Mouse (Mus musculus) induced T-regulatory cell, adult 2 months (primary cell): Measurements from ENCODE around the gene Slc16a2.
"Not testable (repeated sequence)": the region's sequence is repeated elsewhere in the genome, so short reads cannot be mapped to it uniquely, and the experiment has no call there.

ENCODE experiments used
- DNase-seq: peaks from one replicate; pipeline ENCODE4 v3.0.0-alpha.2; 2012; ENCODE audit warnings: low read depth

The Slc16a2 gene

DNA sequence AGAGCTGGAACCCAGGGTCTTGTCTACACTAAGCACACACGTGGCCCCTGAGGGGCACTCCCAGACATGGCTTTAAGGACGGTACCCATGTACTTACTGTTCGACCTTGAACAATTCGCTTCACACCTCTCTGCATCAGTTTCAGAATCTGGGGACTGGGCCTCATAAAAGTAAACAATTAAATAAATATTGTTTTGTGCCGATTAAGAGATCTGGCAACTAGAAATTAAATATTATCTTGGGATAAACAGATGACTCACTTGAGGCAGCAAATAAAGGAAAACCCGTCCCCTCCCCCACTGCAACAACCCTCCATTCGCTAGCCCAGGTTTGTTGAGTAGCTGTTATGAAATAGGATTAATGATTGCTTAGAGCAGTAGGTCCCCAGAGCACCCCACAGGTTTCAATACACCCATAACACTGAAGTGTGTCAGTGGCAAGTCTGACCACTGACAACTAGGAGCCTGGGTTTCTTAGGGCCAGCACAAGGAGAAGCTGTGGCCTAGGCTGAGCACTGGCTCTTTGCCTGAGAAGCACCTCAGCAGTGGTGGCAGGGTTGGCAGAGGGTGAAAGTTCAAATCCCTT, 87.7 kb downstream of the Slc16a2 start:
- no peak for DNase-seq

DNA sequence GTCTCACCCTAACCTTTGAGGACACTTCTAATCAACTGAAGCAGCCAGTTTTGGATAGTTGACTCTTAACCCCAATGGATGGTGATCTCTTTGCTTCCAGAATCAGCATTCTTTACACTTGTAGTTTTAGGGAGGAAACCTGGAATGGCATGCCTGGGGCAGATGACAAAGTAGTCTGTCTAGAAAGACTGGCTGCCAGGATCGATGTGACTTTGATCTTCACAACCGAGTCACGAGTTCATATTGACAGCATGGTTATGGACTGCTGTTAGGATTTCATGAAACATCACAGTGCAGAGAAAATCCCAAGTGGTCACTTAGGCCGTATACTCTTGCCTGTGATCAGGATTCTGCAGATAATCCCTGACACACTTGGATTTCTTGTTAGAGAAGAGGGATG, 88.7 kb downstream of the Slc16a2 start:
- no peak for DNase-seq

DNA sequence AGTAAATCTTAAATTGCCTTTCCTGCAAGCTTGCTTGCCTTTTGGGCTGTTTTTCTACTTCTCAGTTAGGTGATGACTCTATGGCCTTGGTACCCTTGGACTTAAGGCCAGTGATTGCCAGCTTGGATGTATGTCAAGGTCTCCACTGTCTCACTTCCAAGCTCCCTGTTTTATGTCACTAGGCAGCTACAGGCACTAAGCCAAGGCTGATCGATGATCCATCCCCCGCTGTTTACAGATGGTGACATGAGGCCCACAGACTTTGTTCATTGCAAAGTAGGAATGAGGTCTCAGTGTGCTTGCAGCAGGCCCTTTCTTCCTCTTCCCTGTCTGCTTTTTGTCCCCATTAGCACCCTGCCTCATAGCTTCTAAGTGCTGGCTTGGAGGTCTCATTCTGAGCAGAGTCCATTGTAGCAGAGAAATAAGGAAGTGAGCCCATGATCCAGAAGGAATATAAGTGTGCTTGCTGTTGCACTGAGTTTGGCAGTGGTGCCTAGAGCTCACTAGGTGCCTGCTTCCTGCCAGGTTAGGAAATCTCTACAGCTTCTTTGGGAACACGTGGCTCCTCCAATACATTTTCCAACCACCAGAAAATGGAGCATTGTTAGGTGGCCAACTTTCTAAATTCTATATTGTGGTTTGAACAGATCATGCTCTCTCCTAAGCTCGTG, 89.6 kb downstream of the Slc16a2 start:
- no peak for DNase-seq

DNA sequence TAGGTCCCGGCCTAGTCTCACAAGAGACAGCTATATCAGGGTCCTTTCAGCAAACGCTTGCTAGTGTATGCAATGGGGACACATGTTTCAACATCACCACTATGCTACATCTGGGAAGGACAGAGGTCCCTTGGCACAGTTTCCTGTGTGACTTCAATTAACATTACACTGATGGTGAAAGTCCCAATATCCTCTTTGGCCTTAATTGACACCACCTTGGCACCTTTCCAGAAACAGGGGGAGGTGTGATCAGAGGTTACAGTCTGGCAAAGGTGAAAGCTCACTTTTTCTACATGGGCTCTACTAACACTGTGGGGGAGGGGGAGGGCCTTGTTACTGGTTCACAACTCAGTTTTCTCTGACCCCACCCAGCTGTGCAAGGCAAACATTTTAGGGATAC, 99.3 kb downstream of the Slc16a2 start:
- DNase-seq, result no peak

DNA sequence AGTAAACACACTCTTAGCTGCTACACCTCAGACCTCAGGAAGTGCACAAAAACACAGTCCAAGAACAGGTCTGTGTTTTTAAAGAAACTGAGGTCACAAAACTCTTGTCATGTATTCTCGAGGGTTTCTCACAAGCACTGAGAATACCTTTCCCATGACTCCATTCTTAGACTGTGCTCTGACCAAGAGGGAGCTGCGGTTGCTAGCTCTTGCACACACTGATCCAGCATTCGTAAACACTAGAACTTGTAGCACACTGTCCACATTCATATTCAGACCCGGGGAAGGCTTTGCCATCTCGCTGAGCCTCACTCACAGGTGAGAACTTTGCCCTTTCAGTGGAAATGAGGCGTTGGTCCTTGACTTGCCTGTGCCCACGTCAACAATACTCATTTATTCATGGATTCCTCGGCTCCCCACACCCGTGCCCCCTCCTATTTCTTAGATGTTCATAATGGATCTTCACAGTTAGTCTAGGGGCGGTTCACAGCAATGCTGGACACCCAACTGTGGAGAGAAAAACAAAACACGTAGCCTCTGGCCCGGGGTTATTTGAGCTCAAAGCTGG, 102.1 kb downstream of the Slc16a2 start:
- no peak for DNase-seq

DNA sequence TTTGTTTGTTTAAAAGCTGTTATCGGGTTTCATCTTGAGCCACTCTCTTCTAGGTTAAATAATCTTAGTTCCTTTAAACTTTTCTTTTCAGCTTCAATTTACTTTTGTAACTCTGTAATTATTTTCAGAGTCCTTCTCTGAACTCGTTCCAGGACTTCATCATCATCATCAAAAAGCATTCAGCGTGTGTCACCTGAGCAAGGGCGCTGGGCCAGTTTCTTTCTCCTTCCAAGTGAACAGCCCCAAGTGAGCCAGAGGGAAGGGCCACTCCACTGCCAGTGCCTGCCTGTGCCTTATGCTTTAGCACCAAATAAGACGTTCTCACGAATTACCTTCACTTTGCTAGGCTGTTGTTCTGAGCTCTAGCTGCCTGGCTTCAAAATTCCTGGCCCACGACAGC, 108.9 kb downstream of the Slc16a2 start:
- DNase-seq, result no peak

DNA sequence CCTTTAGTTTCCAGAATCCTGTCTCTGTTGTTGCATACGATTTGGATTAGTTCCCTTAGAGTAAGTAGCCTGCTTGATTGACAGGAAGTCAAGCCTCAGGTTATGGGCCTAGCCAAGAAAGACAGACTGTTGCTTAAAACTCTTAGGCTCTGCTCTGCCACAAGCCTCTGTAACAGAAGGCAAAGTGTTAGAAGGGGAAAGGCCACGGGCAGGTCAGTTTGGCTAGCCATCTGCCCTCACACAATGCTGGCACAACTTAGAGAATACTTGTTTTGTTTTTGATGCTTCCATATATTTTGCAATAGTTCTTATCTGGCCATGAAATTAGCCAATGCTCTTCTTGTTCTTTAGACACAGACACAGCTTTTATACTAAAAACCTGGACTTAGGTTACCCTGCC, 112.1 kb downstream of the Slc16a2 start:
- no peak for DNase-seq

DNA sequence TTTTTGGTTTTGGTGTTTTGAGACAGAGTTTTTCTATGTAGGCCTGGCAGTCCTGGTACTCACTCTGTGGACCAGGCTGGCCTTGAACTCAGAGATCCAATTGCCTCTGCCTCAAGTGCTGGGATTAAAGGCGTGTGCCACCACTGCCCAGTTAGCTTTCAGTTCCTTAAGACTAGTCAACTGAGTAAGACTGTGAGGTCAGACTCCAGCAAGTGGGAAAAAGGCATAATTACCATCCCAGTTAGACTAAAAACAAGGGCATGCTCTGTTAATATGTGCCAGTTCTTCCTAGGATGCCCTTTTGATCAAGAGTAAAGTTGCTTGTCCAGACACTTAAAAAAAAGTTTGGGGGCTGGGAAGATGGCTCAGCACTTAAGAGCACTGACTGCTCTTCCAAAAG, 113.2 kb downstream of the Slc16a2 start:
- DNase-seq, result no peak

DNA sequence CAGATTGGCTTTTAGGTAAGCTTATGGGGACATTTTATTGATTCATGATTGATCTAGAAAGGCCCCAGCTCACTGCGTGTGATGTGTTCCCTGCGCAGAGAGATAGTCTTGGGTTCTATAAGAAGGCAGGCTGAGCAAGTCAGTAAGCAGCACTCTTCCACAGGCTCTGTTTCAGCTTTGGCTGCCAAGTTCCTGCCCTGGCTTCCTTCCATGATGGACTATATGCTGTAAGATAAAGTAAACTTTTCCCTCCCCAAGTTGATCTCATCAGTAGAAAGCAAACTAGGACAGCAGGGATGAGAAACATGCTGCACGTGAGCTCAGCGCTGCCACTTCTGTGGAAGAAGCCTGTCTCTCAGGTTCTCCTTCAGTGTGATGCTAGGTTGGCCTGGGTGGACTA, 117.2 kb downstream of the Slc16a2 start:
- DNase-seq, result no peak

DNA sequence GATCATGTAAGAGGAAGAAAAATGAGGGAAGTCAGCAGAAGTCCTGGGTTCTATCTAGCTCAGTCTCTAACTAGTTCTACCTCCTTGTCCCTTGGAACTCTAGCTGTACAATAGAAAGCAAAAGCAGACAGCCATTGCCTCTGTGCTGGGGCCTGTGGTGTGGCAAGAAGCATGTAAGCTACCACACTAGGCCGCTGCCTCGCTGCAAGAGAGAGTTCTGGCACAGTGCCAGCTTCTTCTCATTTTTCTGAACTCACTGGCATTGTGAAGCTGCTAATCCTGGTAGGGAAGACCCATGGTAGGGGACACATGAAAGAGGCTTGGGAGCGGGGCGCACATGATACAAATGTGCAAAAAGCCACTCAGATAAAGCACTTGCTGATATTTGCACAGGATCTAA, 117.8 kb downstream of the Slc16a2 start:
- DNase-seq, result no peak

DNA sequence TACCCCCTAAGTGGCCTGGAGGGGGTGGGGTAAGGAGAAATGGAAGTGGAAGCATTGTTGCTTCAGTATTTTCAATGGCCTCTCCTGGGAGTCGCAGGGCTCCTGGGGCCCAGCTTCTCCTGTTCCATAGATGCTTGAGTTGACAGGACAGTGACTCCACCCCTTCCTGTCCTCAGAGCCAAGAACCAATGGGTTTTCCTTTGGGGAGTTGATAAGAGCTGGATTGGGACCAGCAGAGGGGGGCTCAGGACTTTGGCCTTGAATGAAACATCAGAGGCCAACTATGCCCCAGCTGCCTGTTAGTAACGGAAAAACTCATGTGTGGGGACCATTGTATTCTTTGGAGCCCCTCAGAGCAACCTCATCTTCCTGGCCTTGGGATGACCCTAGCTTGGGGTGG, 124.0 kb downstream of the Slc16a2 start:
- no peak for DNase-seq

DNA sequence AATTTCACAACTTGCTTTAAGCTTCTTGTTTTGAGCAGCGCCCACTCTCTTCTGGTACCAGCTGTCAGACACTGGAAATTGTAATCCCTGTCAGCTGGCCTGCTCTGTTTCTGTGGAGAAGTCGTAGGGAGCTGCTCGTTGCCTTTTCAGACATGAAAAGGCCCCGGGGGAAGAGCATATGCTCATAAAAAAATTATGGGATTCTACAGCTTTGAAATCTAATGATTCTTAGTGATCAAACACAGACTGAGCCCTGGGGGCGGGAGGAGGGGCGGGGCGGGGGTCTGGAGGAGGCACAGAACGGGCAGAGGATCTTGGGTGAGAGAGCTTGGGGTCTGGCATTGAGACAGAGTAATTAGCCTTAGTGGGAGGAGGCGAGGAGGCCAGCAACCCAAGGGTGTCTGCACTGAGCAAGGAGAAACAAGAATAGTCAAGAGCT, 125.7 kb downstream of the Slc16a2 start:
- no peak for DNase-seq

DNA sequence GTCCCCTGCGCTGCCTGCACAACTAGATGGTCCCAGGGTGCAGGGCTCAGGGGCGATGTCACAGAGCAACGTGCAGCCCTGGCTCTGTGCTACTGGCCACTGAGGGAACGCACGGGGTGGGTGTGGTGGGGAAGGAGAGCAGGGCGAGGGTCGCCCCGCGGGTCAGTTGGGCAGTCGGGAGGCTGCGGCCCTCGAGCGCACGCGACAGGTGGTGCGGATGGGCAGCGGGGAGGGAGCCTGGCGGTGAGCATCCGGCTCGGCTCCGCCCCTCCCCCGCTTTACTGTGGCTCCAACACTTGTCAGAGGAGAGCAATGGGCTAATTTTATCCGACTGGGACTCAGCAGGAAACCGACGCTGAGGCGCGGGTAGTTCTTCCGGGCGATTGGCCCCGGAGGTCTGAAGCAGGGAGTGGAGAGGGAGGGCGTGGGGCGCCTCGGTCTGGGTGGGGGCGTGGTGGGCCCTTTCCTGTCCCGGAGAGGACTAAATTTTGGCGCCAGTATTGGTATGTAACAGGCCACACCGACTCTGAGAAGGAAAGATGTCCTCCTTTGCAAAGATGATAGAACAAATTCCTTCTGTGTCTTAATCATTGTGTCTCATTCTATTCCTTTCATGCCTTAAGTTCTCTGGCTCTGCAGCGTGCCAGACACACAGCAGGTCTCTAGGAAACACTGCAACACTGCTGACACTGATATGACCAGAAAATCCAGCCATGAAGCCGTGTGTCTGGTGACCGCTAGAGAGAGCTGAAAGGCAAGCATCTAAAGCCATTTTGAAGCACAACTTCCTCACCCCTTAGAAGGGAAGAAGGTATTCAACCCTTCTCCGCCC, 126.4 kb downstream of the Slc16a2 start:
- peak; percentile 50 for DNase-seq

DNA sequence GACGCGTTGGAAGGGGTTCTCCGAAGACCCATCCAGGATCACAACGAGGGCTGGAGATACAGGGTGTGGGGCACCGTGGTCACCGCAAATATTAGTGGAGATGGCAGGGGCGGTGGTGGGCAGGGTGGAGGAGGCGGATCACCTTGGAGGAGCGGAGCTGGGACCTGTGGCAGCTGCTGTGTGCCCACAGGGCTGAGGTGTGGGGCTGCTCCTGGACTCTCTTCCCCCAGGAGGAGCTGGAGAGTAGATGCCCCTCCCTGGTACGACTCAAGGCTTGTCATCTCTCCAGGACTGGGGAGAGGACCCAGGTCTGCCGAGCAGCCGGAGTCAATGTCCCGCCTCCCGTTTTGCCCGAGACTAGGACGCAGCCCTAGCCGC, 127.0 kb downstream of the Slc16a2 start:
- no peak for DNase-seq

DNA sequence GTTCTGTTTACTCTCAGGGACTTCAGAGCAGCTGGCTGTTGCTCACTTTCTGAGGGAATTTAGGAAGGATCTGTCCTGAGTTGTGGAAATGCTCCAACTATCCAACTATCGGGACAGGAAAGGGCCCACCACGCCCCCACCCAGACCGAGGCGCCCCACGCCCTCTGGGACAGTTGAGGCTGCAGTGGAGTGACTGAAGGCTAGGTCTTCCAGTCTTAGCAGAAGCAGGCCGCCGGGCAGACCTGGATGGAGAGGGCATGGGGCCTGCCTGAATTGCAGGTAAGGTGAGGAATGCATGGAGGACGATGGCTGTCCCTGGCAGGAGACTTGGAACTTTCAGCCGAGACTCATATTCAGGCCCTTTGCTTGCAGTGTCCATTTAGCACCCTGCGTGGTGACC, 127.4 kb downstream of the Slc16a2 start:
- no peak for DNase-seq

DNA sequence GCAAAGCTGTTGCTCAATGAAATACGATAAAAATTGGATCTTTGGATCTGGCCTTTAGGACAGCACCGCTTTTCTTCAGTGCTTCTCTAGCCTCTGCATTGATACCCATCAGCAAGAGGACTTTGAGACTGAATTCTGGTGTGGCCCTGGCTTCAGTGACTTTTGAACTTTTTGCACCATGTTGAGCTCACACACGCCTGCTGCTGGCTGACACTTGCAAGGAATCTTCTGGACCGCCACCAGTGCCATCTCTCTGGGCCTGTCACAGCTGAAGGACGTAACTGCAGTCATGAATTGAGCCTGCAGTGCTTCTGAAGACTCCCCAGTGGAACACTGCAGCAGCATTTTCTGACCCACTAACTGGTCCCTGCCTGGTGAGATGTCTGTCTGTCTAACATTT, 128.9 kb downstream of the Slc16a2 start:
- no peak for DNase-seq

DNA sequence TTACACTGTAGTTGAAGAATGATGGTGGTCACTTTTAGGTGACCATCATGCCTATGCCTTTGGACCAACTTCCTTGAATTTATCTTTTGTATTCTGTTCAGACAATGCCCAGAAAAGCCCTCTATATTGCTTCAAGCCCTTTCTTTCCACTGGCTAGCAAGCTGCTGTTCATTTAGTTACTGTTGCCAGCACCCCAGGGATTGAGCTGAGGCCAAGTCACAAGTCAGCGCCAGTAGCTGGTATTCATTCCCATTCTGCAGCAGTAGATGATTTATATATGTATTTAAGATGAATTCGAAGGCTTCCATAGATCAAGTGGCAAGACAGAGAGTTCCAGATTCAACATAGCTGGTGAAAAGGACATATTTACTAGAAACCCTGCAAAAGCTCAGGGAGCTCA, 133.2 kb downstream of the Slc16a2 start:
- no peak for DNase-seq

DNA sequence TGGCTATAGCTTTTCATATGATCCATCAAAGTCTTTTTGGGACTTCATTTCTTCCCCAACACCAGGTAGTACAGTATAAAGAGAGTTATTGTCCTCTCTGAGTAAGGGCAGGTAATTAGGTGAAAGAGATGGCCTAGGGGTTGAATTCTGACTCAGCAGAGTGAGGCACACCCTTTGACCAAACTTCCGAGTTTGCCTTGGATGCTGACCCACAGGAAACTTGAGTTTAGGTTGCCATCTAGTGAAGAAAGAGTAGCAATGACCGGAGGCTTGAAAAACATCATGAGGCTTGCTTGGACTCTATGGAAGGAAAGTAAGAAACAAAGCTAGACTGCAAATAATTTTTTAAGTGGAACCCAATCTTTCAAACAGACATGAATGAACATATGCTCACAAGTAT, 147.1 kb downstream of the Slc16a2 start:
- DNase-seq, result no peak

DNA sequence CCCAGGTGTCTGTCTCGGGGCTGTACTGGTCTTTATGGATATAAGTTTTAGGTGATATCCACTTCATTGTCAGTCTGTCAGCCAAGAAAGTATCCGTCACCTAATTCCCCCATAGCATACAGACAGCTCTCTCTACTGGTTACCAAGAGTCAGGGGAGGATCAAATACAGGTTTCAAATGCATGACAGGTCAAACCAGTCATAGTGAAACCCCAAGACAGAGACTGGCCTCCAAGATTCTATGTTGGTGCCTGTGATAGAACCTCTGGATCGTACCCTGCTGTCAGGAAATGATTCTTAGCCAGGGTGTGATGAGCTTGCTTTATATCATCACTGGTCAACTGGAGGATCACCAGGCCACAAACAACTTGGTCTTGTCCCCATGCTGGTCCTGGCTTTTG, 148.0 kb downstream of the Slc16a2 start:
- DNase-seq, result no peak

DNA sequence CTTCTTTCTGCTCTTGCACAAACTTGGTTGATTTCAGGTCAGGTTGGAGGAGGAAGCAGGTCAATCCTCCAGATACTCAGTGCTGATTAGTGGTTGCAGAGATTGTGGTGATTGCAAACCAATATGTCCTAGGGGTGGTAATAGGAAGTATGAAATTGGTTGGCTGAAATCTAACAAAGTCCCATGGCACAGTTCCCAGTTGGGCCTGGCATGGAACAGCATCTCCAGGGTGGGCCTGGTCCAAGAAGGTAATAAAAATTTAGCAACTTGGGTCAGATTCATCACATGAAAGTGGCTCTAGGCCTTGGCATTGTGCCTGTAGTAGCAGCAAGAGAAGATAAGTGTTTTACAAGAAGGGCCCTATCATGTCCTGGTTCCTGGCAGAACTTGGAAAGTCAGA, 151.5 kb downstream of the Slc16a2 start:
- DNase-seq, result no peak

DNA sequence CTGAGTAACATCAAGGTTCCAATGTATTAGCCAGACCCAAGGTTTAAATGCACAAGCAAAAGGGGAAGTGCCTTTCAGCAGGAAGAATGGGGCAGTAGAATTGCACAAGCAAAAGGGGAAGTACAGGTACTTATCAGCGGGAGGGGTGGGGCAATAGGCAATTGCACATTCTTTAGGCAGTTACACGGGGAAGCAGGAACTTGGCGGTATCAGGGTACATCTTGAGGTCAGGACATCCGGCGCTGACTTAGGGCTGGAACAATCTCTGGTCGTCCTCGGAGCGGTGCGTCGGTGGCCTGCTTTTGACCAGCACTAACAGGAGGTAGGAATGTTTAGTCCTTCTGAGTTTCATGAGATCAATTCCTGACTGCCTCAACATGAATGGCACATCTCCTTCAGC, 157.3 kb downstream of the Slc16a2 start:
- not testable (repeated sequence) for DNase-seq

DNA sequence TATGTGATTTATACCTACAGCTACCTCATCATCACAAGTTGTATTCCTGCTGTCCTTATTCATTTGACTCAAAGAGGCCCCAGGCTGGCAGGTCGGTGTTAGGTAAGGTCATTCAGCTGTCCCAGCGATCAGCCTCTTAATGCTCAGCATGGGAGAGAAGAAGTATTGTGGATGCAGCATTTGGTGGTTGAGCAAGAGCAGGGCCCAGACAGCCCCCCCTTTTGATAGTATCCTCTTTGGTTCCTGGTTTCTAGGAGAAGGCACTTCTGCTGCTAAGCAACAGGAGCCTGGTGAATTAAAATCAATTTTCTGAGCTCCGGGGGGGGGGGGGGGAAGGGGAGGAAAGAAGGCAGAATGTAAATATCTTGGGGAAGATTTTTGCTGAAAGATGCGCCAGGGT, 162.8 kb downstream of the Slc16a2 start:
- no peak for DNase-seq

DNA sequence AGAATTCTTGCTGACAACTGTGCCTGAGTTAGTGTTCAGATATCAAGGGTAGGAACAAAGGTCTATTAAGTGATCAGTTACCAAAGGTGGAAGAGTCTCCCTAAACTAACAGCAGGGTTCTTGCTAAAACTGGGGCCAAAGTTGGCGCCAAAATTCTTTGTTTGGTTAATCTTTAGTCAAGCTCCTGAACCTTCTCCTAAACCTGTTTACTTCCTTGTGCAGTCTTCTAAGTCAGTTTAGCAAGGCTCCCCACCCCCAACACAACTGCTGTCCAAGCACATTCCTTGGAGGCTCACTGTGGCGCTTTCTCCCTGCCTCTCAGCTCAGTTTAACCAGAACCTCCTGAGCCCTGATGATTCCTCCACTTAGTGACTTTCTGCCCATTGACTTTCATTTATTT, 168.8 kb downstream of the Slc16a2 start:
- DNase-seq, result no peak
